Mouse (Mus musculus) adrenal gland, adult 8-10 months (tissue): Measurements from ENCODE around the gene Rpl24. TPM values are rescaled to one million over a fixed set of nuclear protein-coding genes. Genes with fewer than 3 reads are reported as not detected.
"Not testable (repeated sequence)": the region's sequence is repeated elsewhere in the genome, so short reads cannot be mapped to it uniquely, and the experiment has no call there.

Experiments
- DNase-seq: peaks from one replicate; pipeline ENCODE4 v3.0.0; 2022
- total RNA-seq, 4 experiments: library from RNA; stranded (reverse); gene quantifications; 2 replicates each; pipeline ENCODE4 v1.2.4; 2022

The Rpl24 gene
- total RNA-seq: 100 to 1,000 TPM; 569 to 683 (median 613) TPM

DNA sequence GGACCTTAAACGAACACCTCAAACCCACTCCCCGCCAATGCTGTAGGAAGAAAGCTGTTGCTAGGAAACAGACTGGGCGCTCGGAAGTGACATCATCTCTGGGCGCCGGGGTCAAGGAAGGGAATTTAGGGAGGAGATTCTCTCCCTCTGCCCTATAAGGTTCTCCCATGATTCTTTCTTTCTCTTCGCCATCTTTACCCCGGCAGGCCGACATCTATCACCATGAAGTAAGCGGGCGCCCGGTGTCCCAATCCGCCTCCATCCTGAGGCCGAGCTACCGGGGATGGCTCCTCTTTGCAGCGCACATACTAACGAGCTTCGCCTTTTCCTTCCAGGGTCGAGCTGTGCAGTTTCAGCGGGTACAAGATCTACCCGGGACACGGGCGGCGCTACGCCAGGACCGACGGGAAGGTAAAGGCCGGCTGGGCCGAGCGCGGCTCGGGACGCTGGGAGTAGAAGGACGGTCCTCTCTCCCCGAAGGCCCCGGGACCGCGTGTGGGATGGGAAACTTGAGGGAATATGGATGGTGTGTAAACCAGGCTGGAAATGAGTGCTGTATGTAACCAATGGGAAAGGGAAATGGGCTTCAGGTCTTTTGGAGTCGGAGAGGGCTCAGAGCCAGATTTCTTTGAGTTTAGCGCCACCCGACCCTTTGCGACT lies at the start of gene Rpl24:
Gene Rpl24 (plus strand): TSS at position 64 of the 660 bp plus-strand sequence.
- peak; percentile 94 for DNase-seq

DNA sequence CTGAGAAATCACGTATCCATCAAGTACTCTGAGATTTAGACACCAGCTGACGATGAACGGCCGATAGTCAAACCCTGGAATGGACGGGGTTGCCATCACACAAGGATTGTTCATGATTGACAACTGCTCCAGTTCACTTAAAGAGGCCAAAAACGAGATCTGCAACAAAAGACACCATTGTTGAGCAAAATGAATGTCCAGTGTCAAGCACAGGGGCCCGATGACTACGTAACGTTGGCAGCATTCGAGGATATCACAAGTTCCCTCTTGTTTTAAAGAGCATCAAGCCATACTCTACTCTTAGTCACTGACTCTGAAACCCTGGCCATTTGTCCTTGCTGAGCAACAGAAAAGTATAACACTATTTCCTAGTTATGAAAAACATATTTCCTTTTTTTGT lies 44.0 kb upstream of the Rpl24 start:
- DNase-seq: no peak

DNA sequence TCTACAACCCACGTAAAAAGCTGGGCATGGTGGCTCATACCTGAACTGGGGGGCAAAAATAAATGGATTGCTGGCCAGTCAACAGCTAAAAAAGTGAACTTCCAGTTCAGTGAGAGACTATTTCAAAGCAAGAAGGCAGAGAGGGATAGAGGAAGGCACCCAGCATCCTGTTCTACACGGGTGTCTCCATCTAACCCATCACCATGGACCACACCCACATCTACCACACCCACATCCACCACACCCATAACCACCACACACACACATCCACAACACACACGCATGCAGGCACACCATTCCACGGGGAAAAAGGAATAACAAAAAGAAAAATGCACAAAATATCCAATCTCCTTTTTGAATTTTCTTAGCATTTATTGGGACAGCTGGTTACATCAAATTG lies 42.1 kb upstream of the Rpl24 start:
- no peak for DNase-seq

DNA sequence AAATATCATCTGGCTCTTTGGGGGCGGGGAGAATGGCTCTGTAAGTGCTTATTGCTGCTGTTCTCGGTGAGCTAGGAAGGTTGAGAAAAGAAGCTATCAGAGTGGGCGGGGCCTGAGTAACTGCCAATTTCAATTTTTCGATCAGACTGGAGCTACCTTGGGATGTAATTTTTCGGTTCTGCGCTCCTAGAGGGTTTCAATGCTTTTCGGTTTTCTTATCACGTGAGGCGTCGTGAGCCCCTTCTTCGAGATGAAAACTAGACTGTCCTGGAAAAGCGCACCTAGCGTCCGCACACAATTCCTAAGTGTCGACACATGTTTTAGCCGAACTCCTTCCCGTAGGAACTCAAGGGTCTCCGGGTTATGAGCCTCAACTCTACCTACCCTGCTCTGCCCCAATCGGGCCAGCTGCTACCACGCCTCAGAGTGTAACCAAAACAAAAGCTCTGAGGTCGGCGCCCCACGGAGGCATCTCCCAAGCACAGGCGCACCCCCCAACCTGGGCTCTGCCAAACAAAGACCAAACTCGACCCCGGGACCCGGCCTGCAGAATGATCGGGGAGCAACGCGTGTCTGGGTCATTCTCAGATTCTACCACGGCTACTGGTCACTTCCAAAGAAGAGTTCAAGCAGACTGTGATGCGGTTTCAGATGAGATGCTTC lies 32.3 kb upstream of the Rpl24 start:
- DNase-seq: peak; percentile 24

DNA sequence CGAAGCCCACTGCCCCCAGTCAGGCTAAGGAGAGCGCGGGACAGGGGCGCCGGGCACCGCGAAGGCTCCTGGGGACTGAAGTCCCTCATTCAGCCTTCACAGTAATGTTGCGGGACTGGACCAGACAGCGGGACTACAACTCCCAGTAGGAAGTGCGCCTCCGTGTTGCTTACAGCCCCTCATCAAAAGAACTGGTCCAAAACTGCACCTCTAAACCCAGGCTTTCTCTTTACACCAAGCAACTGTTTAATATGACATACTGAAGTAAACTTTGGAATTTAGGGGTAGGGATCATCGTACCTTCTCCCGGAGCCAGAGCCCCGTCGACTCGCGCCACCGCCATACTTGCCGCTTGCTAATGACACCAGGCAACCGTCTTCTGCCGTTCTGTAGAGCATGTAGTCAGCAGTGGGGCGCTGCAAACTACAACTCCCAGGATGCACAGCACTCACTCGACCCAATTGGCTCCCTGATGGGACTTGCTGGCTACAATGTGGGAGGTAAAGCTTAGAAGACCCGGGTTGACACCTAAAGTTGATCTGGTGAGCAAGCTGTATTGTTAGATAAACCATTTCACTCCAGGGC lies 31.5 kb upstream of the Rpl24 start, which contains the start of gene Cep97:
Gene Cep97 (minus strand): TSS at position 403 of the 585 bp plus-strand sequence.
- DNase-seq: peak; percentile 90

DNA sequence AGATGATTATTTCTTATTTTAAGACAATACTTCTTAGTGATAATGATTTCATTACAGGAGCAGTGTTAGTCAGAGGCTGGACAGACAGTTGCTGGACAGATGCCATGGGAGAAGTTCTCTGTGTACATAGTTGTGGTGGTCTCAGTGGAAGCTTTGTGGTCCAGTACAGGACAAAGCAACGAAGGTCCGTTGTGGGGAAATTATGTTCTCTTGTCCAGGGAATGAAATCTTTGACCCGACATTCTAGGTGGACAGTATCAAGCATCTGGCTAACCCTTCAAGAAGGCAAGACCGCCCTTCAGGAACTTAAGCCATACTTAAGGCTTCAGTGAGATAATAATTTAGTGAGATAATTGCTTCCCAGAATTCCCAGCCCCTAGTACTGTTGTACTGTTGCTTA lies 27.3 kb upstream of the Rpl24 start:
- no peak for DNase-seq

DNA sequence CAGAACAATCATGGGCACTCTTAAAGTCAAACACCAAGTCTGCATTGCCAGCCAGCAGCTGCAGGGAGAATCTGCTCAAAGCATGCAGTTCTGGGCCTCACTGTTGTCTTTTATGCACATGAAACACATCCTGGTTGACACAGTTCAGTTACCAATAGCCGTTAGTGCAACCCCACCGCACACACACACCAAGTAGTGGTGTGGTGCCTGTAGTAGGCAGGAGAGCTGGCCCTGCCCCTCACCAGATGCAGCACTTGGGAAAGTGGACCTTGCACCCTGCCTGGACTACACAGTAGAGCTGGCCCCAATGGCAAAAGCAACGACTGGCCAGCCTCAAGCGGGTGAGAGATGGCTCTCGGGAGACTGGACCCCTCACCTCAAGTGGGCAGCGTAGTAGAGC lies 26.4 kb upstream of the Rpl24 start:
- no peak for DNase-seq

DNA sequence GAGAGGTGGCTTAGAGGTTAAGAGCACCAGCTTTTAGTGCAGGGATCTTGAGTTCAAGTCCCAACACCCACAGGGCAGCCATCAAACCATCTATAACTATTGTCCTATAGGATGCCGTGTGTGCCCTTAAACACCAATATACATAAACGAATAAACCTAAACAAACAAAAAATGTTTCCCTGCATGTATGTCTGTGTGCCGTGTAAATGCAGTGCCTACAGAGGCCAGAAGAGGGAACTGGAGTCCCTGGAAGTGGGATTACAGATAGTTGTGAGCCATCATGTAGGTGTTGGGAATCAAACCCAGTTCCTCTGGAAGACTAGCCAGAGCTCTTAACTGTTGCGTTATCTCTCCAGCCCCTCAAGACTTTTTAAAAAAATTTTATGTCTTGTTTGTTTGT lies 25.3 kb upstream of the Rpl24 start:
- no peak for DNase-seq

DNA sequence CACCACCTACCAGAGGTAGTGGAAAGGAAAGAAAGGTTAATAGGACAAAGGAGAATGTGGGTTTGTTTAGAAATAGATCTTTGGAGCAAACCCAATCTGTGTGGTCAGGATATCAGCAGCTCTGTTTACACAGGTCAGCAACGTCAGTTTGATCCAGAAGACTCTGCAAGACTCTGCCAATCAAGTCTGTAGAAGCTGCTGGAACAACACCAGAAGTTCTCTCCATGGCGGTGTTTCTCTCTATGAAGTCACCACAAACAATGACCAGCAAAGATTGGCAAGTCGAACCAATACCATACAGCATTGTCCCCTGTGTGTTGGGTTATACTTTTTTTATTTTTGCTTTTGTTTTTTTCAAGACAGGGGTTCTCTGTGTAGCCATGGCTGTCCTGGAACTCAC lies 18.8 kb upstream of the Rpl24 start:
- no peak for DNase-seq

DNA sequence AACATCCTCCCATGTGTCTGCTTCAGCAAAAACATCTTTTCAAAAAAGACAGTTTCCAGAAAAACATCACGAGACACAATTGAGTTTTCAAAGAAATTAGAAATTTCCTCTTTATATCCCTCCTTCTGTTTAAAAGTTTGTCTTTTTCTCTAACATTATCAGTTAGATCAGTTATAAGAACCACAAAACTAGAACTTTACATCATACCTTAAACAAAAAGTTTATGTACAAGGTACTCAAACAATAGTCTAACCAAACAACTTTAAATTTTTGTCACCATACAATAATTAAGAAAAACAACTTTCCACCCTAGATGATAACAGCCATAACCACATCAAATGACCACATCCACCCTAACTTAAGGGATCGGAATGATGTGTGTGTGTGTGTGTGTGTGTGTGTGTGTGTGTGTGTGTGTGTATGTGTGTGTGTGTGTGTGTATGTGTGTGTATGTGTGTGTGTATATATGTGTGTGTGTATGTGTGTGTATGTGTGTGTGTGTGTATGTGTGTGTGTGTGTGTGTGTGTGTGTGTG lies 18.1 kb upstream of the Rpl24 start:
- DNase-seq: not testable (repeated sequence)

DNA sequence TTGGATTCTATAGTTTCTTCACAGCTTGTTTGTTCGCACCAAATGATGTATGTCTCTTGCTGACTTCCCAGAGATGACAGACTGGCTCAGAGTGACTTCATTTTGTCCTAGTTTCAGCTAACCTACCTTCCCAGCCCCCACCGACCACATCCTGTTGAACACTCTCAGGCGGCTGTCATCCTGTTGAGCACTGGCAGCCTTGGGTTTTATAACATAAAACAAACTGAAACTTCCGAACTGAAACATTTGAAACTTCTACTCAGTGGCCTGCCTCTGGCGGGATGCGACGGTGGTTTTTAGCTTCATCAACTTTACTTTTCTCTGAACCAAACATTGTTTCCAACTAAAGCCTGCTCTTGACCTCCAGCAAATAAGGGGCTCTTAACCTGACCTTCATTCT lies 17.1 kb upstream of the Rpl24 start:
- no peak for DNase-seq

DNA sequence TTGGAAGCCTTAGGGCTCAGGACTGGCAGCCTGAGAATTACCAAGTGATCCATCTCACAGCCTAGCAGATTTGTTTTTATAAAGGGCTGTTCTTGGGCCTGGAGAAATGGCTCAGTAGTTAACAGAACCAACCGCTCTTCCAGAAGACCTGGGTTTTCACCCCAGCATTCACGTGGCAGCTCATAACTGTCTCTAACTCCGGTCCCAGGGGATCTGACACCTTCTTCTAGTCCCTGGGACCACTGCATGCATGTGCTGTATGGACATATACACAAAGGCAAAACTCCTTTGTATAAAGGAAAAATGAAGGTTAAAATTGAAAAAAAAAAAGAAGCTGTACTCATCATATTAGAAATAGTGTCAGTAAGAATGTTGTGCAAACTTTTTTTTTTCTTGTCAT lies 15.6 kb upstream of the Rpl24 start:
- no peak for DNase-seq

DNA sequence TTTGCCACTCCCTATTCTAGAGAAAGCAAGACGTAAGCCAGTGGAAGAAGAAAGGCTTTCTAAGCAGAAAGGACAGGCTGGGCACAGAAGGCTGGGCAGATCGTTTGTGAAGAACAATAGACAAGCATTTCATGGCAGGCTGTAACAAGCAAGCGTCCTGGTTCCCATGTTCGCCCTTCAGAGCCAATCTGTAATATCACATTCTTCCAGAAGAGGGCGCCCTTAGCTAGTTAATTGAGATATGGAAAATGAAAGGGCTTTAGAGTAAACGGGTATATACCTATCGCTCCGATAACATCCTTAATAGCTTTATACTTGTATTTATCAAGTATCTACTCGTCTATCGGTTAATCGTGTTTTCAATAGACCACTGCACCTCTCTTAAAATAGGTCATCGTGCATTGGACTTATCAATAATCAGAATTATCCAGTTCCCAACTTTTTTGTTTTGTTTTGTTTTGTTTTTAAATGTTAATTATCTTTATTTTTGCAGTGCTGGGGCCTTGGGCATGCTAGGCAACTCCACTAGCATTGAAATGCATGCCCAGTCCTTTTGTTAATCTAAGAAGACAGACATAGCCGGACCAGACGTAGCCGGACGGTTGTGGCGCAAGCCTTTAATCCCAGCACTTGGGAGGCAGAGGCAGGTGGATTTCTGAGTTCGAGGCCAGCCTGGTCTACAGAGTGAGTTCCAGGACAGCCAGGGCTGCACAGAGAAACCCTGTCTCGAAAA lies 15.0 kb upstream of the Rpl24 start:
- peak; percentile 31 for DNase-seq

DNA sequence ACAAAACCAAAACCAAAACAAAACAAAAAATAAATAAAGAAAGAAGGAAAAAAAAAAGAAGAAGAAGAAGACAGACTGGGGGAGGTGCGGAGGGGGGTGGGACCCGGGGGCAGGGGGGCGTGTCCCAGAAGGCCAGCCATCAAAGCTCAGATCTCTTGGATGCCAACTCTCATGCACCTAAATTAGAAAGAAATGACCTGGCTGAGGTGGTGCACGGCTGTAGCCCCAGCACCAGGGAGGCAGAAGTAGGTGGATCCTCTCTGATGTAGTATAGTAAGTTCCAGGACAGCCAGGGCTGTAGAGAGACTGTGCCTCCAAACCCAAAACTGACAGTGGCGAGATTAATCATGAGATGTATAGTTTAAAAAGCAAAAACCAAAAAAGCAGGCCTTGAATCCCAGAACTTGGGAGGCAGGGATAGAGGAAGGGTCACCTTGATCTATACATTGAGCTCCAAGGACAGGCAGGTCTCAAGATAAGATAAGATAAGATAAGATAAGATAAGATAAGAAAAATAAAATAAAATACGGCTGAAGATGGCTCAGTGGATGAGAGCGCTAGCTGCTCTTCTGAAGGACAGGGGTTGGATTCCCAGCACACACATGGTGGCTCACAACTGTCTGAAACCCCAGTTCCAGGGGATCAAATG lies 14.3 kb upstream of the Rpl24 start:
- no peak for DNase-seq

DNA sequence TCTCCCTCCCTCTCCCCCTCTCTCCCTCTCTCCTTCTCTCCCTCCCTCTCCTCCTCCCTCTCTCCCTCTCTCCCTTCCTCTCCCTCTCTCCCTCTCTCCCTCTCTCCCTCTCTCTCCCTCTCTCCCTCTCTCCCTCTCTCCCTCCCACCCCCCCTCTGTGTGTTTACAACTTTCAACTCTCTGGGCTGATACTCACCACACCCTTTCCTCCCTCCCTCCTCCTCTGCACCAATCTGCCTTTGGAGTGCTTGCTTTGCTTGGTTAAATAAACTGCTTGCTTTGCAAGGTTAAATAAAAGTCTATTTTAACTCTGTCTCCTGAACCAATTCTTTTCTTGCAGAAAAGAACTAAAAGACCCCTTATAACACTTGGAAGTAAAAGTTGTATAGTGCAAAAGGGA lies 13.3 kb upstream of the Rpl24 start:
- no peak for DNase-seq

DNA sequence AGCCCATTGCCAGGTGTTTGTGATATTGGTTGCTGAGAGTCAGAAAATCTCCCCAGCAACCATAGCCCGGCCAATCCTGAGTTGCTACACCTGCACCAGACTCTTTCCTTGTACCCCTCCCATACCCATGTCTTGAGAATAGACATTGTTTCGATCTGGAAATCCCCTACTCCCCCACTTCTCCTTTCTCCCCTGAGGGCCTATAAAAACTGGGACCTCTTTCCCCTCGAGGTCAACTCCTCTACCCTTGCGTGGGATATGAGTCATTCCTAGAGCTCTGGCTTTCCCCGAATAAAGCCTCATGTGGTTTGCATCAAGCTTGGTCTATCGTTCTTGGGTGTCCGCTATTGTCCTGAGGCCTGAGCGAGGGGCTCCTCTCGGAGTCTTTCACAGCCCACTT lies 11.9 kb upstream of the Rpl24 start:
- not testable (repeated sequence) for DNase-seq

DNA sequence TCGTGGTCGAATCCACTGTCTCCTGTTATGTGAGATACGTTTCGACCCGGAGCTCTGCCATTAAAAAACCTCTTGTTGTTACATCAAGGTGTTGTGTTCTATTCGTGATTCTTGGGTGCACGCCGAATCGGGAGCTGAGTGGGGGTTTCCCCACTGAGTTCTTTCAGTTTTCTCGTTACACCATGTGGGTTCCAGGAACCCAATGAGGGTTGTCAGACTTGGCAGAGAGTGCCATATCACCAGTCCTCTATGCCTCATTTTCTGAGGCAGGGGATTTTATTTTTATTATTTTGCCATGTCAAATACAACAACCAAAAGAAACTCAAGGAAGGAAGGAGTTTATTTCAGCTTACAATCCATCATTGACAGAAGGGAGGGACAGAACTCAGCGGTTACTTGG lies 3.0 kb upstream of the Rpl24 start:
- DNase-seq: not testable (repeated sequence)

DNA sequence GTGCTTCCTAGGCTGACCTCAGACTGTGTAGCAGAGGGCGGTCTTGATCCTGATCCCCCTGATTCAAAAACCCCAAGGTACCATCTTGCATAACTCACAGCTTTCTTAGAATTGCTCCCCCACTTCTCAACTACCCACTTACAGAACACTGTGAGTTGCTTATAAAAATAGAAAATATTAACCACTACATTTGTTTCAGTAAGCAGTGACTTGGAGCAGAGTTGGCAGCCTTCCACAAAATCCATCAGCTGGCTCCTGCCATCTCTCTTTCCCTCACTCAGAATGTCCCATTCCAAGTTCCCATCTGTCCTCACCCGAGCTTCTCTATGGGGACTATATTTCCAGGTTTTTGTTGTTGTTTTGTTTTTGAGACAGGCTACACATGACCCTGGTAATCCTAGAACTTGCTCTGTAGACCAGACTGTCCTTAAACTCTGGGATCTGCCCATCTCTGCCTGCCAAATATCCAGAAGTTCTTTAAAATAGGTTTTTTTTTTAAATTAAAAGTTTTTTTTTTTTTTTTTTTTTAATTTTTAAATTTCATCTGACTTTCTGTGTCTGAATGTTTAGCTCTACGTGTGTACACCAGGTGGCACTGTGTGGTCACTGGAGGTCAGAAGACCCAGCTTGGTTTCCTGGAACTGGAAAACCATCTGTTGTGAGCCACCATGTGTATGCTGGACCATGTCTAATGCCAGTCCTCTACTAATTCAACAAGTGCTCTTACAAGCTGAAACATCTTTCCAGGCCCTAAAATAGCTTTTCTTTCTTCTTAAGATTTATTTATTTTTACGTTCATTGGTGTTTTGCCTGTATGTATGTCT lies 1.7 kb upstream of the Rpl24 start:
- no peak for DNase-seq

DNA sequence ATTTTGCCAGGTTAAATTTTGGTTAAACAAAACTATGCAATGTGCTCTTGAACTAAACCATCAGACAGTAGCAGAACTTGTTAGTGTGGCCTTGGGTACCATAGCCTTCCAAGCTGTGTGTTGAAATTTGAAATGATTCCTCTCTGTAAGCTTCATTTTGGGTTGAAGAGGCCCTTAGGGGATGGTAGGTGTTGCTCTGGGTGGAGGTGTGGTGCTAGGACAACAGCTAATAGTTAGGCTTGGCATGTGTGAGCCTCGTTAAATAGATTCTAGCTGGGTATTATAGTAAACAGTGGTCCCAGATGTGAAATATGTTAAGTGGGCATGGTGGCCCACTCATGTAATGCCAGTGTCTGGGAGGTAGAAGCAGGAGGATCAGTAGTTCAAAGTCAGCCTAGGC lies 1.1 kb downstream of the Rpl24 start:
- DNase-seq: no peak

DNA sequence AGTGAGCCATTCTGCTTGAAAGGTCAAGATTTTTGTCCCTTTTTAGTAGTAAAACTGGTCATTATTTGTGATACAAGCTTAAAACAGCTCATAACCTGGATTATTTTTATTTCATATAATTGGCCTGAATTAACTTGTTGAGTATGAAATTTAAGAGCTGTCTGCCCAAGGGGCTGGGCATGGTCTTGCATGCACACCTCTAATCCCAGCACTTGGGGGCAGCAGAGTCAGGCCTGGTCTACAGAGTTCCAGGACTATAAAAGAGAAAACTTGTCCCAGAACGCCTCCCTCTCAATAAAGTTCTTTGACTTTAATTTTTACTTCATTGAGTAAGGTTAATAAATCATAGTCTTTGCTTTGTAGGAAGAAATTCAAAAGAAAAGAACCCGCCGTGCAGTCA lies 3.1 kb downstream of the Rpl24 start:
- DNase-seq: no peak

DNA sequence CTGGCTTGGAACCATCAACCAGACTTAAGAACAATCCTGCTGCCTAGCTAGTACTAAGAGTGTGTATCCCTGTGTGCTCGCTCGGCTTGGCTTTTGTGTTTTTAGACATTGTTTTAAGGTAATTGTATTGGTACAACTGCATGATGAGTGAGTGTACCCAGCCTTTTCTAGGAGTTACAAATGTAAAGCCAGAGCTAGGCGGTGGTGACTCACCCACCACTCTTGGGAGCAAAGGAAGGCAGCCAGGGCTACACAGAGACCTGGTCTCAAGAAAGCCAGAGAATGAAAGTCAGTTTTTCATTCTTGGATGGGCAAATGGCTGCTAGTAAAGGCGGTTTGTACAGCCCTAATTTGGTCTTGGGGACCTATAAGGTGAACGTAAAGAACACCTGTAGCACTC lies 4.3 kb downstream of the Rpl24 start:
- DNase-seq: no peak
